Mouse (Mus musculus) embryonic fibroblast, embryonic 13.5 days (primary cell): Measurements from ENCODE around the gene Ttll11.

Experiments used
- CTCF ChIP-seq: IDR thresholded peaks from 2 replicates; pipeline ENCODE4 v1.5.1; 2011; ENCODE audit warnings: mild to moderate bottlenecking, control low read depth, low read length, moderate library complexity, borderline replicate concordance; ENCODE audit not compliant: insufficient read depth
- POLR2A ChIP-seq: IDR thresholded peaks from 2 replicates; pipeline ENCODE4 v1.6.1; 2011; ENCODE audit warnings: low read depth, mild to moderate bottlenecking, control low read depth, low read length, moderate library complexity

GRCm38 (mm10) chr2:35783368-35783767, 196.3 kb downstream of the Ttll11 start:
- no peak for TF ChIP-seq CTCF
- no peak for TF ChIP-seq POLR2A
